Mouse (Mus musculus) yolk sac, embryonic 10.5 days (tissue): Measurements from ENCODE around the gene Psma7.

ENCODE experiments used
- DNase-seq: peaks from one replicate; pipeline ENCODE4 v3.0.0-alpha.2; 2017; ENCODE audit warnings: low spot score

The Psma7 gene

DNA sequence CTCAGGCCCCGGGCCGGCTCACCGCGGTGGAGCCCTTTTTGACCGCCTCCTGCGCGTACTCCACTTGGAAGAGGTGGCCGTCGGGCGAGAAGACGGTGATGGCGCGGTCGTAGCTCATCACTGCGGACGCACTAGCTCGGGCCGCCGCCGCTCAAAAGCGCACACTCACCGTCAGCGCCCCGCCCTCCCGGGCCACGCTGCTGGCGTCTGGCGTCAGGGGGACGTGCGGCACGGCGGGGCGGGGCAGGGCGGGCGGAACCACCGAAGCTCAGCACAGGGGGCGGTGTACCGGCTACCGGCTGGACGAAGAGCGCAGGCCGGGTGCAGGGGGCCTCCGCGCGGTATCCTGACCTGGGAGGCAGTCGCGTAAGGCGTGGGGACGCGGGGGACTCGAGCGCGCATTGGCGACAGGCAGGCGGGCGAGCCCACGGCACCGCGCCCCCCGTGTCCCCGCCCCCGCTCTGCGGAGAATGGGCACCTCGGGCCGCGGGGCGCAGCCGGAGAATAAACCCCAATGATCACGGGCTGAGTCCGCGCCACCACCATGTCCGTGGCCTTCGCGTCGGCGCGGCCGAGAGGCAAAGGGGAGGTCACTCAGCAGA is at the start of gene Psma7, which contains the start of gene Ss18l1:
Gene Psma7 (minus strand): TSS at position 178 of the 602 bp plus-strand sequence.
Gene Ss18l1 (plus strand): TSS at position 254 of the 602 bp plus-strand sequence.
- DNase-seq: peak; percentile 89

DNA sequence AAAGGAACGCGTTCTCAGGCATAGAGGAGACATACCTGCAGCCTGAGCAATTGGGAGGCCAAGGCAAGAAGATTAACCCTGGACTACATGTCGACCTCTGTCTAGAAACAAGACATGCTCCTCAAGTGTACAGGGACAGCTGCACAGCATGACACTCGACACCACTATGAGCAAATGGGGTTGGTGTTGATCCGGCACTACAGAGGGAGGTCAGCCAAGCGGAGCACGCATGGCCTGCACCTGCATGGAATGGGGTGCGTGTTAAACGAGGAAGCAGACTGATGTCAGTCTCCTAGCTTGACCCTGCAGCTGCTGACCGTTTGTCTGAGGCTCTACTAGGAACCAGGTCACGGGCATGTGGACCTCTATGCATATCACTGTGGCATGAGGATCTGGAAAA is 48.1 kb upstream of the Psma7 start:
- no peak for DNase-seq

DNA sequence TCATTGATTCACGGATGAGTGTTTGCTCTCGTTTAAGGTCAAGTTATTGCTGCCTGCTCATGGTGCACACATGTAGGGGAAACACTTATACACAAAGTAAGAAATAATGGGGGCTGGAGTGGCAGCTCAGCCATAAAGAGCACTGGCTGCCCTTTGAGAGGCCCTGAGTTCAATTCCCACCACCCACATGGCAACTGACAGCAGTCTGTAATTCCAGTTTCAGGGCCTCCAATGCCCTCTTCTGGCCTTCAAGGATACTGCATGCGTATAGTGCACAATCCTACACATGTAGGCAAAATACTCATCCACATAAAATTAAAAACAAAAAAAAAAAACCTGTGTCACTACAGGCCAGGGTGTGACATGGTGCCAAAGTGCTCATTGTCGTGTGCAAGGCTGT is 45.2 kb upstream of the Psma7 start:
- DNase-seq: no peak

DNA sequence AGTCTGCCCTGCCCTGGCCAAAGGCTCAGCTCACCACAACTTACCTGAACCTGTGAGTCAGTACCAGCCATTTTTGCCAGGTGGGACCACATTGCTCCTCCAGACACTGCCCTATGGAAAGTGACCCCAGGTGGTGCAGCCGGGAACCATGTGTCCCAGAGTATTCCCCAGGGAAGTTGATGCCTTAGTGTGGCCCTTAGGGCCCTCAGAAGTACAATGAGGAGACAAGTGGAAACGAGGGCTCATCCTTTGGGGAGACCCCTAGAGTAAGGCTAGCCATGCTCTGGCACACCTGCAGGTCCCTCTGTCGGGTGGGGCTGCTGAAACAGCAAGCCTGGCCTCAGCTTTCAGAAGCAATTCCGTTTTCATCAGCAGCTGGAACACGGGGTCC is 44.4 kb upstream of the Psma7 start:
- DNase-seq: no peak

DNA sequence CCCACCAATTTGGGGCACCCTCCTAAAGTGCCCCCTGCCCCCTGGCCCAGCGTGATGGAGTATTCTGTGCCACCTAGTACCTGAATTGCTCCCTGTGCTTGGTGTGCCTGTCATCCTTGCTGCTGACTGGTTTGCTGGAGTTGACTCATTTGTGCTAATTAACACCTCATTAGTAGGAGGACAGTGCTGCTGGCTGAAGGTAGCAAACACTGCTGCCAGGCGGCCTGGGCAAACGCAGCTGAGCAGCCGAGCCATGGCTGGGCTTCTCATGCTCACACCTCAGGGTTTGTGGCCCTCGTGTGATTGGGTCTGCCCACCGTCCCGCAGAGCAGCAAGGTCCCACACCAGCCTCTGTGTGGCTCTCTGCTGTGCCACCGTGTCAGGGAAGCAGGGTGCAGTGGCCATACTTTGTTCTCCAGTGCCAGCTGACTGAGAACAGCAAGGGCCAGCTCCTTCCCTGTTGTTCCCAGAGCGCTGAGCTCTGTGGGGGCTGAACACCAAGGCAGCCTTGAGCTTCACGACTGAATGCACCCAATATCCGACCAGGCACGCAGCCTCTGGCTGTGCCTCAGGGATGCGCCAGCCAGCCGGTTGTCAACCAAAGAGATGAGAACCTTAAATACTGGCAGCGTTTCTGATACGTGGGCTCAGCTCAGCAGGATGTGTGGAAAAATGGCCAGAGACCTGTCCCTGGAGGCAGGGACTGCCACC is 43.8 kb upstream of the Psma7 start:
- DNase-seq: no peak

DNA sequence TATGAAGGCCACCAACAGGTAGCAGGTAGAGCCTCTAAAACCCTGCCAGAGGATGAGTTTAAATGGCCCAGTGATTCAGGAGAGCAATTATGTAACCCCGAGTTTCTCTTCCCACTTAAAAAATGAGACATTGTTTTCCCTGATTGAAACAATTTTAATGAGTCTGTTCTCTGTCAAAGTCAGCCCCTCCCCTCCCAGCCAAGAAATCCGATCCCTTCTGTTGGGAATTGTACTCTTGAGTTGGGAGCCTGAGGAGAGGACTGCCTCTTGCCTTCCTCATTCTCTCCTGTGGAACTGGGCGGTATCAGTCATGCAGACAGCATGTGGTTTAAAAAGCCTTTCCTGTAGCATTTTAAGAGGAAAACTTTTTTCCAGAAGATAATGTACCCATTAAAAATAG is 42.3 kb upstream of the Psma7 start:
- no peak for DNase-seq

DNA sequence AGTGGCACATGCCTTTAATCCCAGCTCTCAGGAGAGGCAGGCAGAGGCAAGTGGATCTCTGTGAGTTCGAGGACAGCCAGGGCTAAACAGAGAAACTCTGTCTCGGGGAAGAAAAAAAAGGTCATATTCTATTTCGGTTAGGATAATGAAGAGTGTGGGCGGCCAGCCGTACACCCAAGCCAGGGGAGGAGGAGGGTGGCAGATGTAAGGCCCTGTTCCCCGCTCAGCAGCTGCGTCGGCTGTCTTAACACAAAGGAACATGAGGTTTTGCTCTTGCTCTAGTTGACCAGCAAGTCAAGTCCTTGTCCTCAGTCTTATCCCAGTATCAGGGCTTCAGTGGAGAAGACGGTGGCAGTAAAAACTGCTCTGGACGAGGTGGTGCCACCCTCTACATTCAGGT is 40.8 kb upstream of the Psma7 start:
- DNase-seq: no peak

DNA sequence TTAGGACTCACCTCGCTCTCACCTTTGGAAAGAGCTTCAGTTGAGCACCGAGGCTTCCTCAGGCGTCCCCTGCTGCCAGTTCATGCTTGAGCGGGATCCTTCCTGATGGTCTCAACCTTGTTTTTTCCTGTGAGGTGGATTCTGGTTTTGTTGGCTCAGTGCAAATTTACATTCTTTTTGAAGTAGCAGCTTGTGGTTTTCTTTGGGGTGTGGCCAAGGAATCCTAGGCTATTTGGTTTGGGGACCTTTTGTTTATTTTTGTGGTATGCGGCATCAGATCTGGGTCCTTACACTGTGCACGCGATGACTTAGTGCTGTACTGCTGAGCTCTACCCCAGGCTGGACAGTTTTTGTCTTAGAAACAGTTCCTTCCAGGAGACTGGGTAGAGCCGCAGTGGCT is 38.4 kb upstream of the Psma7 start:
- DNase-seq: no peak

DNA sequence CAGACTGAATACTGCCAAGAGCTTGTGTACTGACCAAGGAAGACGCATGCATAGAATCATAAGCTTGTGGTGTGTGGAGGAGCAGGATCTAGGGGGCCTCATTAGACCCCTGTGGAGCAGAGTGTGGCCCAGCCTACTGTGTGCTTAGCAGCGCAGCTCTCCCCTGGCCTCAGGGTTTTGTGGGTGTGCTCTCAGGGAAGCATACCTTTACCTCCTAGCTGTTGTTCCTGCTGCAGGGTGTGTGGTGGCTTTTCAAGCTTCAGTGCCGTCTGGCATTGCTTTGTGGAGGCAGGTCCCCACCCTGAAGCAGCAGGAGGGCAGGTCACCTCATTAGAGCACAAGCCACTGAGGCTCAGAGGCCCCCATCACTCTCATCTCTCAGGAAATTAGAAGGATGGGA is 35.4 kb upstream of the Psma7 start:
- DNase-seq: no peak

DNA sequence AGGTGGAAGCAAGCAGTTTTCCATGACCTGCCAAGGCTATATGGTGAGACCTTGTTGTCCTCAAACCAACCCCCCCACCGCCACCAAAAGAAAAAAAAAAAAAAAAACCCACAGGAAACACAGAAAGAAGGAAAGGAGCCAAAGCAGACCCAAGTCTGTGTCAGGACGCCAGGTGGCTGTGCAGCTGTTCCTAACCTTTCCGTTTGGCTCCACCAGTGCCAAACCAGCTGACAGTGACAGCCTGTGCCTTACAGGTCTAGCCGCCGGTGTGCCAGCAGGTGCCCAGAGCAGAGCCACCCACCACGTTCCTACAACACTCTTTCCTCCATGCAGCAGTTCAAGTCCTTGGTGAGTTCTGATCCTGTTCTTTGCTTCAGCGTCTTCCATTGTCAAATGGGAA is 30.7 kb upstream of the Psma7 start:
- no peak for DNase-seq

DNA sequence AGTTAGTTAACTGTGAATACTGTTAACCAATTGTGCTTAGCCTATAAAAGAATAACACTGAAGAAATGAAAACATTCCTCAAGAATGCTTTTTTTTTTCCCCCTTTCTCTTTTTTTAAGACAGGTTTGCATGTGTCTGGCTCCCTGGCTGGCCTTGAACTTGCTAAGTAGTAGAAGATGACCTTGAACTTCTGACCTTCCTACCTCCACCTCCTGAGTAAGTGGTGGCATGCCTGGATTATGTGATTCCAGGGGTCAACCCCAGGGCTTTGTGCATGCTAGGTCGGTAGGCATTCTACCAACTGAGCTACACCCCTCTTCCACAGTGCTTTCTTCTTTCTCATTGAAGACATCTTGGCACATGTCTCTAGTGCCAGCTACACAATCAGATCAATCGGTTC is 29.4 kb upstream of the Psma7 start:
- no peak for DNase-seq

DNA sequence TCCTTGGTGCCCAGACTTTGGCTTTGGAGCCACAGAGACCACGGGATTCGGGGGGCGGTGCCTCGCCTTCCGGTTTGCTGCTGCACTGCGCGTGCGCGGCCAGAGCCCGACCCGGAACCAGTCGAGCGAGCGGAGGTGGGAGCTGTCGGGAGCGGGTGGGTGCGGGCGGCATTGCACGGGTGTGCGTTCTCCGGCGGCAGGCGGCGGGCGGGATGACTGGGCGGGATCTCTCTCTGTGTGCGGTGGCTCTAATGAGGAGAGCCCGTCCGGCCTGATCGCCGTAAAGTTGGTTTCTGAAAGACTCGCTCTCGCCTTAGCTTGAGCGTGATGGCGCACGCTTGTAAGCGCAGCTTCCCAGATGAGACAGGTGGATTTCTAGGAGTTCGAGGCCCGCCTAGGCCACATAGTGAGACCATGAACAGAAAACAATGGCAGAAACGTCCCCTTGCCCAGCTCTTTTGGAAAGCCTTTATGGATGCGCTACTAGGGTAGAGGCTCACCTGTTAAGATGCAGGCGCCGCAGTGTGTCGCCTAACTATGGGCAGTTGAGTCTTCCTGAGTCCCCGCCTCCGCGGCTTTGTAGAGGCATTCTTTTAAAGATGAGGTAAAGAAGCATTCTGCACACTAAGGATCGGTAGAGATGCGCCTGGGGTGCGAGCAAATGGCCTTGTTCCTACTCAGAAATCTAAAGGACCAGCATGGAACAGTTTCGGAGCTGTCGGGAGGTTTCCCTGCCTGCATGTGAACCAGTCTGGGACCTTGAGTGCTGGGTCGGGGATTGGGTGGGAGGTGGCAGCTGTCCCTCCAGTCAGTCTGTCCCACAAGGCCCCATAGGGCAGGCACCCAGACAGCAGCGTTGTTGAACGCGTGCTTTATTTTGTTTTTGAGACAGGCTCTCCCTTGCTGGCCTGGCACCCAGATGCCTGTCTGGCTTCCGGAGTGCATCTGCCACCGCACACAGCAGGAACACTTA is 28.5 kb upstream of the Psma7 start, which contains the start of gene Mtg2:
Gene Mtg2 (plus strand): TSS at position 108 of the 973 bp plus-strand sequence.
- DNase-seq: peak; percentile 93

DNA sequence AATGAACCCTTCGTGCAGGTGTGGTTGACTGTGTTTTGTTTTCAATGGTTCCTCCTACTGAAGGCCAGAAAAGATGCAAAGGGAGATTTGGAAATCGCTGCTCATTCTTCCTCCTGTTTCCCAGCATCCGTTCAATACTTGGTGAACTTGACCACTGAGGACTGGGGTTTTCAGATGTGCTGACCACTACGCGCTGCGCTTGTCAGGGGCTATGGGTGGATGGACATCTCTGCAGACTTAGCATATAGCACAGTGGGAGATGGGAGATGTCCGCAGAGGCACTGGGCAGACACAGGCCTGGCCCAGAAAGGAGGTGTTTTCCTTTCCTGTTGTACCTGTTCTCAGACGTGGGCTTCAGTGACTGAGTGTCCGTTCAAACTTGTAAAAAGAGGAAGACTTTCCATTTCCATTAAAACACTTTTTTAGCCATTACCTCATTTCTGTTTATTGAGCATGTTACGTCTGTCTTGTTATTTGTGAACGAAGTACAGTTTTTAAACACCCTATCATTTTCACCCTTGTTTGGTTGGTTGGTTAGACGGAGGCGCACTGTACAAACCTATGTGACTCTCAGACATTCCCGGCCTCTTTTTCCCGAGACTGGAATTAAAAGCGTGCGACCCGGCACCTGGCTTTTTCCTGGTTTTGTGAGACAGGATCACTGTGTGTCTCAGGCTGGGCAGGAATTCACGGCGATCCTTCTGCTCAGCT is 27.7 kb upstream of the Psma7 start:
- no peak for DNase-seq

DNA sequence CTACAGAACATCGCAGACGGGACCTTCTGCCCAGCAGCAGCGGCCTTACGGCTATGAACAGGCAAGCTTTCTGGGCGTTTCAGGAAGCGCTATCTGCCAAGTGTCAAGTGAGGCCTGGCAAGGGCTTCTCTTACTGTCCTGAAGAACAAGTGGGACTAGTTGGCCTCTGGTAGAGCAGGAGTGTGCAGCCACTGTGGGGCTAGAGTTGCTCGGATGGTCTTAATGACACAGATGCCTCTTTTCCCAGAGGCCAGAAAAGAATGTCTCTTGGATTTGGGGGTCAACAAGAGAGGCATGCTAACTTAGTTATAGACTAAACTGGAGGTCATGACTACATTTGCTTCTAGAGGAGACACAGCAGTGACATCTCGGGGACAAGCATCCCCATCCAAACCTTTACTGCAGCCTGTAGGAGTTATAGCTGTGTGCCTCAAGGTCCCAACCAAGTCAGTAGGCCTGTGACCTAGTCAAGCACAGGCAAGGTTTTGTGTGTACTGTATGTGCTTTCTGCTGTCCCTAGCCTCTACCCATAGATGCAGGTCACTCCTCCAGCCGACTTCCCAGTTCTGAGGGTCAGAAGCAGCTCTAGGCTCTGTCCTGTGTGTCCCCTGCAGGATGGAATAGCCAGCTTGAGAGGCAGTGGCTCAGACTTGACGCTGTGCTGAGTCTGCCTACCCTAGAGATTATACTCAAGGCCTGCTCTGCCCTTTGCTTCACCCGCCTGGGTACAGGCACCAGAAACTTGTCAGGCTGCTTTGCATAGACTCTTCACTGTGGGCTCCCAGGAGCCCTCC is 21.3 kb upstream of the Psma7 start:
- no peak for DNase-seq

DNA sequence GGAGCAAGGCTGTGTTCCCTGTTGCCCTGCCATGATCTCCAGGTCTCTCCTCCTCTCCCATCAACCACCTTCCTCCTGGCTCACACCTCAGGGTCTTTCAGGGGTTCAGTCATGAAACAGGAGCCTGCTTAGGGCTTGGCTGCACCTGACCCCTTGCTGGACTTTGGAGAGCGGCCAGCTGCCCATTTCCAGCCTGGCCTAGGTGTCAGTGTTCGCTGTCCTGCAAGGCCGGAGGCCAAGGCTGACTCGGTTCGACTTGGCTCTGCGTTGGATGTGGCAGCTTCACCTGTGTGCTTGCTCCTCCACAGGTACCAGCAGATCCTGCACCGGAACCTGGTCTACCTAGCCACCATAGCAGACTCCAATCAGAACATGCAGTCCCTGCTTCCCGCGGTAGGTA is 10.8 kb upstream of the Psma7 start:
- no peak for DNase-seq

DNA sequence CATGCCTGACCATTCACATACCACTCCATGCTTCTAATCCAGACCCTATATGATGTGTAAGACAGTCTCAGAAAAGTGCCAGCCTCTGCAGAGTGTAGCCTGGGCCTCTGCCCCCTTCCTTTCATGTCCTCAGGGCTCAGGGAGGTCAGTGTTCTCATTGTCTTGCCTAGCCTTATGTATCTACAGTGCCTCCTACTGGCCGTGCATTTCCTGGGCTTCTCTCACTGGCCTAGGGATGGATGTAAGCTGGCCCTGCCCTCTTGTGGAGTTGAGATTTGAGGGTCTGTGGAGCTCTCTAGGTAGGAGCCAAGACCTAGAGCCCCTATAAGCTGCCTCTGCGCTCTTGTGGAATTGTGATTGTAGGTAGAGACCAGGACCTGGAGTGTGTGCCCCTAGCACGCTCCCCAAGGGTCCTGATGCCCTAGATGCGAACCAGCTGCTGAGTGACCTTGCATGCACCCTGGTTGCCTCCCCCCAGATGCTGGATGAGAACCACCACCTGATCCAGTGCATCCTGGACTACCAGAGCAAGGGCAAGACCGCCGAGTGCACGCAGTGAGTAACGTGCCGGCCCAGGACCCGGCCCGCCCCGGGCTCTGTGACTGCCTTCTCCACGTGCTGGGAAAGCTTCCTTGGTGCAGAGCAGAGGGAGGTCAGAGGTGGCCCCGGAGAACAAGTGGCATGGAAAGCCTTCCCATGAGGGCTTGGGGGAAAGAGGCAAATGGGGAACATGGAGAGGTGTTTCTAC is 9.9 kb upstream of the Psma7 start:
- DNase-seq: no peak

DNA sequence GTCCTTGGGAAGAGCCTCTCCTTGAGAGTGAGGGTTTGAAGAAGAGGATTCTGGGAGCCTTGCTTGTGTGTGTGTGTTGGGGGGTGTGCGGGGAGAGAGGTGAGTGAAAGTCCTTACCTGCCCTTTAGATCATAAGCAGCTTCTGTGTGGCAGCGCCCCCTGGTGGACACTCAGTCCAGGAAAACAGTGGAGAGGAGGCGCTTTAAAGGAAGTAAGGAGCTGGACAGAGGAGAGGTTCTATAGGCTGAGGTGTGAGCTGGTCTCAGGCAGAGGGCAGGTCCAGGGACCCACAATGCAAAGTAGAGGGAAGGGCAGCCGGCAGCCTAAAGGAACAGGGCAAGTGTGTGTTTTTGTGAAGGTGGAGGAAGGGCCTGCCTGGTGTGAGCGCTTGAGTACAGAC is 8.8 kb upstream of the Psma7 start:
- DNase-seq: peak; percentile 72

DNA sequence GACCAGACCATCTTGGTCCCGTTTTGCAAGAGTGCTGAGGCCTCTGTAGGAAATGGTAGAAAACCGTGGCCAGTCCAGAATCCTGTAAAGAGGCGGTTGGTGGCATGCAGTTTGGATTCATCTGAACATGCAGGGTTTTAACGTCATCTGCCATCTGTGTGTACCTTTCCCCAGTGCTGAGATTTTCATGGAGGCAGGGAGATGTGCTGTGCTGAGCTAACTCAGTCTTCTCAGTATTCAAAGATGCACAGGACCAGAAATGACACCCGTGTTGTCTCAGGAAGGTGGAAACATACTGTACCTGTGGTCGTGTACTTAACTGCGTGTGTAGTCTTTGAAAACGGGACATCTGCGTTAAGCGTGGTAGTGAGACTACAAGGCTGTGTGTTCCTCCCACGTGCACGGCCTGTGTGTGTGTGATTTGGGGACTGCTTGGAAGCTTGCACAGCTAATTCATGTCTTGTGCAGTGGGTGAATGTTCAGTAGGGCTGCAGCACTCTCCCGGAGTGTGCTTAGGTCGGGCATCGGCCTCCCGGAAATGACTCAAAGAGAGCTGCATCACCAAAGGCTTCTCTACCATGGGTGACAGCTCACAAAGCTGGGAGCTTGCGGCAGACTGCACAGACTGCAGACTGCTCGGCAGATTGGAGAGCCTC is 5.9 kb upstream of the Psma7 start:
- DNase-seq: no peak

DNA sequence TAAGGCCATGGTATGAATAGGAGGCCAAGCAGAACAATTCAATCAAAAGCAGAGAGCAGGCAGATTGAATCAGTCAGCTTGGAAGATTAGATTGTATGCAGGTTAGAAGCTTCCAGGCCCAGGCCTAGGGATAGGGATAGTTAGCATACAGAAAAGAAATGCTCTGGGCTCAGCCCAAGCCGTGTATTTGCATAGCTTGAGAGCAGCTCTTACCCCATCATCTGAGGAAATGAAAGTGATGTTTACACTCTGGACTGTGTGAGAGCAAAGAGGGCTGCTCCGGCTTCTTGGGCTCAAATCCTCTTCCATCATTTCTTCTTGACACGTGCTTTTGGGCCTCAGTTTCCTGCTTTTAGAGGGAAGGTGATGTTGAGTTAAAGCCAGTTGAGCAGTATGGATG is 5.3 kb upstream of the Psma7 start:
- DNase-seq: no peak

DNA sequence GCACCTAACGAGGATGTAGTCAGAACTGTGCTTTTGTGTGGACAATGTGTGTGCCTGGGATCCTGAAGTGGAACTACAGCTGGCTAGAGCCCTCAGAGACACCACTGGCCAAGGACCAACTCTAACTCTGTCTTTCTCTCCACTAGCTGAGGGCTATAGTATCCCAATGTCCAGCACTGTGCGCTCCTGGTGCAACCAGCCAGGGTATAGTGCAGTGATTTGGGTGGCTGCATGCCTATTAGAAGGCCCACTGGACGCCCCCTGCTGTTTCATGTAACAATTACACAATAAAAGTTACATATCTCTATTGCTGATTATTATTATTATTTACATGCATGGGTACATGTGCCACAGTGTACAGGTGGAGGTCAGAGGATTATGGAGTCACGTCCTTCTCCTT is 3.0 kb upstream of the Psma7 start:
- DNase-seq: no peak
